Mouse (Mus musculus) cerebellum, adult 18-20 months (tissue): ENCODE data around the gene Zcchc2.

Experiments used
- DNase-seq, 2 experiments: peaks; one replicate each; pipeline ENCODE4 v3.0.0; 2021

Zcchc2 gene

DNA sequence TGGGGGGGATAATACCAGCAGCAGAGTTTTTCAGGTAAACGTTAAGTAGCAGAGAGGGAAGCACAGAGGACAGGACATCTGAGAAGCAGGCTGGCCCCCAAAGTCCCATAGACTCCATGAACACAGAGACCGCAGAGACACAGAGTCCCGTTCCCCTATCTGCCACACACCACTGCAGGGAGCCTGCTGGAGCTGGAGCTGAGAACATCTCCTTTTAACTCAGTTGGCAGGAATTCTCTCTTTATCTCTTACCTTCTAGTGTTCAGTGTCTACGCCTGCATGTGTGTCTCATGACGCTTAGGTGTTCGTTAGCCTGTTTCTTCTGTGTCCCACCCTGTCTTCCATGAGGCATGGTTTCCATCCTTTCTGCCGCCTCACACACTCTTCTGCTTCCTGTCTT lies 83.0 kb downstream of the Zcchc2 start:
- no peak for DNase-seq

DNA sequence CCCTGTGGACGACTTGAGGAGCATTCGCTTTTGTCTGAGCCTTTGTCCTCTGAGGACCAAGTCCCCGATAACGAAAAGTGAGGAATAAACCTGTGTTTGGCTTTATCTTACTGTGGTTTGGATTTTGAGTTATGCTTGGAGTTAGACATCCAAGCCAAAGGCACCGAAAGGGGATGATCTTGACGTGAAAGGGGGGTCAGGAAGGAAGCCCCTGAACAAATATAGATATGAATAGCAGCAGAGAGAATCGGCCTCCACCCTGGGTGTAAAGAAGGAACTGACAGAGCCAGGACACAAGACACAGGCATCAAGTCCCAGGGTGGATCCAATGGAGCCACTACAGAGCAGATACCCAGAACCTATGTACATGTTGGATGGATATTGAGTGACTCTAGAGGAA lies 83.9 kb downstream of the Zcchc2 start:
- DNase-seq, result no peak

DNA sequence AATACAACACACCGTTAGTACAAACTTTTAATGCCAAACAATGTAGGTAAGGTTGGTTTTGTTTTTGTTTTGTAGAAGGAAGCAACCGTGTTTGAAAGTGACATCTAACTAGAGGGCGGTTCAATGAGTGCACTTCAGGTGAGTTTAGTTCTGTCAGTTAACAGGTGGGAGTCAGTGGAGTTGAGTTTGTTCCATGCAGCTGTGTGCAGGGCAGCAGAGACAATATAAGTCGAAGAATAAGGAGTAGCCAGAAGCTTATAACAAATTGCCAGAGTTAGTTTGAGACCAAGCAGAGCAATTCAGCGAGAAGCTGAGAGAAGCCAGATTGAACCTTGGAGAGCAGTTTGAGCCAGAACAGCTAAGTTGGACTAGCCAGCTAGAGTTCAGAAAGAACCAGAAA lies 84.5 kb downstream of the Zcchc2 start:
- DNase-seq, result no peak

- DNase-seq, result no peak
Measured at GRCm38 (mm10) chr1:106076641-106077040, 86.4 kb downstream of the Zcchc2 start.

DNA sequence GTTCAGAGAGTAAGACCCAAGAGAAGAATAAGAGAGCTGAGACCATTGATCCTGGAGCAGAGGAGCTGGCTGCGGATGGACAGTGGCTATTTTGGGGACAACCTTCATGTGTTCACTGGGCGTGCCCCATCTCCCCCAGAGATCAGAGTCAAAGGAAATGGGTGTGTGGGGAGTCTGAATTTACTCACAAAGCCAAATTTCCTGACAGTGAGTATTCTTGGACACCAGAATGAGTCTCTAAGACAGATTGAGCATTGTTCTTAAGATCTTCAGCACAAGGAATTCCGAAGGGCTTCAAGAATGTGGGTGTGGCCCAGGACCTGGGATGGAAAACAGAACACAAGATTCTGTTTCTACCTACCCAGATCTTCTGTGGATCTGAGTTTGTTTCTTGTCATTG lies 87.0 kb downstream of the Zcchc2 start:
- DNase-seq, result no peak
